ENCODE assay signal across 8 mouse cellular contexts in genomic region chr15:36938511-36939150, GRCm38 (mm10).
DNase-seq lines count a peak whose midpoint lies in the region; ATAC-seq and TF ChIP-seq lines count a peak whose summit lies in the region.

No protein-coding gene starts in this region.

- H3K4me3 ChIP-seq in E14TG2a.4 (replicated peaks; ENCODE audit: low read length), result peak overlapping the region; percentile 82
- peak overlapping the region; percentile 52 for H3K4me3 ChIP-seq in forebrain, embryonic 13.5 days
- H3K4me3 ChIP-seq in liver, embryonic 15.5 days (replicated peaks), result peak overlapping the region; percentile 59
- peak overlapping the region; percentile 47 for H3K4me3 ChIP-seq in neural tube, embryonic 12.5 days
- peak overlapping the region; percentile 51 for H3K4me3 ChIP-seq in stomach, postnatal 0 days (ENCODE audit: low read depth, low read length)

- H3K27ac ChIP-seq in forebrain, embryonic 13.5 days, result peak overlapping the region; percentile 98
- H3K27ac ChIP-seq in liver, embryonic 15.5 days (replicated peaks), result peak overlapping the region; percentile 65
- H3K27ac ChIP-seq in neural tube, embryonic 12.5 days, result peak overlapping the region; percentile 90
- peak overlapping the region; percentile 91 for H3K27ac ChIP-seq in stomach, postnatal 0 days (replicated peaks)

- TF ChIP-seq EP300 in stomach, postnatal 0 days (optimal IDR thresholded peaks at IDR 0.05), result no peak

- intact Hi-C loops in heart, postnatal 10 days (cut with DNase I), result loop anchor here (5.0 kb wide), 1 partner anchor 146 kb away; no protein-coding TSS in a partner anchor

- H3K27me3 ChIP-seq in E14TG2a.4 (ENCODE audit: insufficient read depth, low read length), result no peaks in the 10 kb centered on the region
- no peaks in the 10 kb centered on the region for H3K27me3 ChIP-seq in forebrain, embryonic 13.5 days
- H3K27me3 ChIP-seq in liver, embryonic 15.5 days, result peaks cover 15% of the 10 kb centered on the region
- no peaks in the 10 kb centered on the region; the same call in 1 of the 2 replicates for H3K27me3 ChIP-seq in neural tube, embryonic 12.5 days (replicated peaks)
- no peaks in the 10 kb centered on the region for H3K27me3 ChIP-seq in stomach, postnatal 0 days (ENCODE audit: control insufficient read depth, insufficient read depth, low read length)

- peak overlapping the region; percentile 84 for H3K4me2 ChIP-seq in forebrain, embryonic 13.5 days
- peak overlapping the region; percentile 81 for H3K4me2 ChIP-seq in liver, embryonic 15.5 days
- peak overlapping the region; percentile 81 for H3K4me2 ChIP-seq in neural tube, embryonic 12.5 days (replicated peaks)
- peak overlapping the region; percentile 73 for H3K4me2 ChIP-seq in stomach, postnatal 0 days (replicated peaks; ENCODE audit: low read depth)

- H3K36me3 ChIP-seq in E14TG2a.4 (ENCODE audit: insufficient read depth, low read length), result no peaks in the 10 kb centered on the region
- no peaks in the 10 kb centered on the region for H3K36me3 ChIP-seq in forebrain, embryonic 13.5 days (ENCODE audit: poor library complexity, severe bottlenecking)
- no peaks in the 10 kb centered on the region for H3K36me3 ChIP-seq in liver, embryonic 15.5 days (replicated peaks)
- H3K36me3 ChIP-seq in neural tube, embryonic 12.5 days, result no peaks in the 10 kb centered on the region
- H3K36me3 ChIP-seq in stomach, postnatal 0 days (ENCODE audit: control insufficient read depth, insufficient read depth, low read length), result no peaks in the 10 kb centered on the region

- peak overlapping the region; percentile 82 for H3K9ac ChIP-seq in forebrain, embryonic 13.5 days
- peak overlapping the region; percentile 45 for H3K9ac ChIP-seq in liver, embryonic 15.5 days
- H3K9ac ChIP-seq in neural tube, embryonic 12.5 days, result peak overlapping the region; percentile 83
- H3K9ac ChIP-seq in stomach, postnatal 0 days (ENCODE audit: low read length), result peak overlapping the region; percentile 71

- H3K9me3 ChIP-seq in E14TG2a.4 (ENCODE audit: low read length), result no peaks in the 10 kb centered on the region
- H3K9me3 ChIP-seq in forebrain, embryonic 13.5 days (replicated peaks), result no peaks in the 10 kb centered on the region
- H3K9me3 ChIP-seq in liver, embryonic 15.5 days (replicated peaks), result no peaks in the 10 kb centered on the region
- no peaks in the 10 kb centered on the region for H3K9me3 ChIP-seq in neural tube, embryonic 12.5 days
- no peaks in the 10 kb centered on the region for H3K9me3 ChIP-seq in stomach, postnatal 0 days (ENCODE audit: control insufficient read depth, low read length)

- peaks cover 72% of the 10 kb centered on the region for H3K4me1 ChIP-seq in E14TG2a.4 (replicated peaks; ENCODE audit: low read depth, low read length)
- H3K4me1 ChIP-seq in forebrain, embryonic 13.5 days, result peaks cover 39% of the 10 kb centered on the region
- H3K4me1 ChIP-seq in liver, embryonic 15.5 days (replicated peaks), result peaks cover 17% of the 10 kb centered on the region
- H3K4me1 ChIP-seq in neural tube, embryonic 12.5 days, result peaks cover 13% of the 10 kb centered on the region
- peaks cover 4% of the 10 kb centered on the region; the same call in 1 of the 2 replicates for H3K4me1 ChIP-seq in stomach, postnatal 0 days (replicated peaks; ENCODE audit: control insufficient read depth, insufficient read depth)

- ATAC-seq in forebrain, embryonic 13.5 days, result peak; percentile 95
- peak; percentile 92 for ATAC-seq in liver, embryonic 15.5 days (ENCODE audit: insufficient read depth)
- ATAC-seq in neural tube, embryonic 12.5 days (ENCODE audit: low FRiP score, low read depth), result peak; percentile 94
- peak; percentile 96 for ATAC-seq in stomach, postnatal 0 days (ENCODE audit: low FRiP score, low TSS enrichment)

- TF ChIP-seq CTCF in E14TG2a.4 (conservative IDR thresholded peaks at IDR 0.05; ENCODE audit: low read length), result no peak
- 0 out of 2 replicates have a peak, but pooled peaks have one; percentile 4 for TF ChIP-seq CTCF in stomach, postnatal 0 days (IDR thresholded peaks at IDR 0.05; ENCODE audit: low read depth)

- under 1% methylated on average over 55 of the region's 57 CpGs for WGBS in forebrain, embryonic 13.5 days
- under 1% methylated on average over 44 of the region's 57 CpGs for WGBS in liver, embryonic 15.5 days (ENCODE audit: insufficient replicate concordance)
- under 1% methylated on average over 53 of the region's 57 CpGs for WGBS in neural tube, embryonic 12.5 days
- WGBS in stomach, postnatal 0 days, result under 1% methylated on average over 39 of the region's 57 CpGs

- DNase-seq in c-Kit-positive CD71-negative TER-119-negative erythroid progenitor cells, embryonic 14.5 days (ENCODE audit: low read depth), result peak; percentile 80
- DNase-seq in heart, postnatal 10 days, result peak; percentile 92
- peak; percentile 91 to 94 for DNase-seq in kidney, postnatal 4 days
- DNase-seq in stomach, postnatal 0 days (ENCODE audit: low spot score), result peak; percentile 95

Comparison
In these comparisons a context has a peak if more than half of its experiments do, and no peak if none do; other contexts are left out.
1. Peak in every context shown above with its lines: DNase-seq, ATAC-seq, H3K4me3 ChIP-seq and H3K27ac ChIP-seq.